Mouse (Mus musculus) megakaryocyte, embryonic 14.5 days (primary cell): Measurements from ENCODE around the gene Trim65.

Experiments used
- FLI1 ChIP-seq: IDR thresholded peaks from 2 replicates; pipeline ENCODE4 v1.6.1; 2012; ENCODE audit warnings: low read length, inconsistent platforms, mixed read lengths
- GATA1 ChIP-seq: IDR thresholded peaks from 3 replicates; pipeline ENCODE4 v1.6.1; 2012; ENCODE audit warnings: mixed read lengths, low read length, inconsistent platforms, borderline replicate concordance

GRCm38 (mm10) chr11:116167232-116167631, 36.3 kb upstream of the Trim65 start:
- TF ChIP-seq GATA1 (no peak), FLI1 (no peak)
